Mouse (Mus musculus) stomach, postnatal 0 days (tissue): ENCODE measurements around the gene Cdh1. TPM values are rescaled to one million over a fixed set of nuclear protein-coding genes. Genes with fewer than 3 reads are reported as not detected.

Experiments used
- ATAC-seq: fragments of 200-750 bp; cut with Nextera tagmentation; 2 replicates; pipeline ENCODE4 v1.8.0; 2017; ENCODE audit not compliant: low FRiP score, low TSS enrichment
- DNase-seq: peaks from one replicate; pipeline ENCODE4 v3.0.0-alpha.2; 2016; ENCODE audit warnings: low spot score
- H3K27ac ChIP-seq: fragments of 300-500 bp; sonication (generic); replicated peaks from 2 replicates; pipeline ENCODE4 v1.5.1; 2014; ENCODE audit warnings: mild to moderate bottlenecking, control low read depth
- H3K27me3 ChIP-seq: fragments of 300-500 bp; sonication (generic); 2 replicates; pipeline ENCODE4 v1.6.1; 2014; ENCODE audit warnings: low read length; ENCODE audit not compliant: control insufficient read depth, insufficient read depth
- H3K36me3 ChIP-seq: fragments of 300-500 bp; sonication (generic); 2 replicates; pipeline ENCODE4 v1.6.1; 2014; ENCODE audit warnings: low read length, mixed read lengths; ENCODE audit not compliant: control insufficient read depth, insufficient read depth
- H3K4me1 ChIP-seq: fragments of 300-500 bp; sonication (generic); replicated peaks from 2 replicates; pipeline ENCODE4 v1.6.1; 2014; ENCODE audit warnings: antibody characterized with exemption; ENCODE audit not compliant: control insufficient read depth, insufficient read depth
- H3K4me2 ChIP-seq: fragments of 300-500 bp; sonication (generic); replicated peaks from 2 replicates; pipeline ENCODE4 v1.6.1; 2014; ENCODE audit warnings: low read depth, mild to moderate bottlenecking, control low read depth, moderate library complexity
- H3K4me3 ChIP-seq: fragments of 300-500 bp; sonication (generic); 2 replicates; pipeline ENCODE4 v1.5.1; 2014; ENCODE audit warnings: low read depth, low read length, control low read depth
- H3K9ac ChIP-seq: fragments of 300-500 bp; sonication (generic); 2 replicates; pipeline ENCODE4 v1.6.1; 2014; ENCODE audit warnings: mild to moderate bottlenecking, low read length, control low read depth, mixed read lengths
- H3K9me3 ChIP-seq: fragments of 300-500 bp; sonication (generic); 2 replicates; pipeline ENCODE4 v1.6.1; 2016; ENCODE audit warnings: low read length; ENCODE audit not compliant: control insufficient read depth
- CTCF ChIP-seq: IDR thresholded peaks from 2 replicates; pipeline ENCODE4 v1.5.1; 2016; ENCODE audit warnings: antibody characterized with exemption, low read depth, mild to moderate bottlenecking, moderate library complexity
- EP300 ChIP-seq: optimal IDR thresholded peaks from 2 replicates; pipeline ENCODE3; 2016; ENCODE audit warnings: antibody characterized with exemption
- WGBS: fragments of 180-500 bp; shearing (Covaris S2); extraction: QIAGEN DNeasy Blood & Tissue Kit; methylation state at CpG from one replicate; pipeline ENCODE4 v1.1.7; 2014; 5-methylcytosine and 5-hydroxymethylcytosine counted together
- polyA plus RNA-seq: library from polyadenylated mRNA; unstranded; fragments of >200 nt; fragmentation: Nextera tagmentation; extraction: Ambion mirVana; gene quantifications from 2 replicates; pipeline ENCODE4 v1.2.1, GENCODE M21; 2015

Cdh1 gene
- polyA plus RNA-seq, 1 experiment from 2014 or later, result 118 TPM

DNA sequence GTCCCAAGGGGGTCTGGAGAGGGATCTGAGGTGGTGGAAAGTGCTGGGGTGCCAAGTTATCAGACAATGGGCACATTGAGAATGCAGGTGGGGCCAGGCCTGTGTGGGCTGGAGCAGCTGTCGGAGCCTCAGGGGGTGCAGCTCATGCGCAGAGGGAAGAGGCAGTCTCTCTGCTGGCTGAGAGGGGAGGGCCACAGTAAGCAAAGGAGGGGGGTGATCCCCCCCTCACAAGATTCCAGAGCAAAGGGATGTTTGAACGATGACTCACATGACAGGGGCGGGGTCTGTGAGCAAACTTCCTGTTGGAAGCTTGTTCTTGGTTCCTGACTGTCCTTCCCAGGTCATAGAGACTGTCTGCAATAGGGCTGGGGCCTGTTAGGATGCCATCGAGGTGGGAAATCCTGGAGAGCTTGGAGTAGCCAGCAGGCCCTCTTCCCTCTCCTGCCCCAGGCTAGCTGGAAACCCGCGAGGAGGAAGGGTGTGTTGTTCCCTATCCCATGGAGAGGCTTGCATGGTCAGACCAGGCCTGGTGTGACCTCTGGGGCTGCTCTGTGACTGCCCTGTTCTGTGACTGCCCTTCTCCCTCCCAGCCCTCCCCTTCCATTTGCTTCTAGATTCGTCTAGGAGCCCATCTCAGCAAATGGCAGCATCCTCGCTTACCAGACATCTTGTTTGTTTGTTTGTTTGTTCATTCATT is 16.5 kb downstream of the Cdh1 start:
- Histone ChIP-seq H3K9me3 (no peaks in the 10 kb centered on the region), H3K4me1 (no peaks in the 10 kb centered on the region; the same call in 1 of the 2 replicates), H3K4me3 (no peak overlapping the region), H3K9ac (peak overlapping the region; percentile 13; the same call in 1 of the 2 replicates), H3K4me2 (peak overlapping the region; percentile 25; the same call in 1 of the 2 replicates), H3K27me3 (no peaks in the 10 kb centered on the region), H3K36me3 (no peaks in the 10 kb centered on the region), H3K27ac (peak overlapping the region; percentile 86)
- TF ChIP-seq EP300 (no peak), CTCF (no peak)
- WGBS, result 31% methylated on average over 9 of the region's 9 CpGs
- DNase-seq, result peak; percentile 90
- peak; percentile 72 for ATAC-seq

GRCm38 (mm10) chr8:106620488-106620887 is 17.3 kb downstream of the Cdh1 start:
- DNase-seq (no peak), ATAC-seq (no peak)
- no peak for TF ChIP-seq EP300
- no peak for TF ChIP-seq CTCF

DNA sequence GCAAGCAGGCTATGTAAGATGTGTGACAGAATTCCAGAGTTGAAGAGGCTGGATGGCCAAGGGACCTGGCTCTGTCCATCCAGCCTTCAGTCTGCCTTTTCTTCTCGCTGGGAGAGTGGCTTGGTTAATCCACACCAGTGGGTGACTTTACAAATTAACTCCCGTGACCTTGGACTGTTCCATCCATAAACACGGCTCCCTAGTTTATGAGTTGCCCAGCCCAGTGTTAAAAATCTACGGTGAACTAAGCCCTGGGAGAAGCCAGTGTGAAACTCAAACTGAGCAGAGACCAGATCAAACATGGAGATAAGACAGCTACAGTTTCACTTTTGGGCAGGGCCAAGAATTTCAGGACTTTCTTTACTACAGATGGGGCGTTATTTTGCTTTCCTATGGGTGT is 19.9 kb downstream of the Cdh1 start:
- H3K4me2 ChIP-seq, result no peak overlapping the region
- peak overlapping the region; percentile 82 for H3K27ac ChIP-seq
- H3K4me1 ChIP-seq, result no peaks in the 10 kb centered on the region; the same call in 1 of the 2 replicates
- ATAC-seq (no peak), DNase-seq (no peak)
- no peak for TF ChIP-seq EP300
- H3K36me3 ChIP-seq, result no peaks in the 10 kb centered on the region
- H3K27me3 ChIP-seq, result no peaks in the 10 kb centered on the region
- H3K4me3 ChIP-seq, result no peak overlapping the region
- H3K9ac ChIP-seq, result no peak overlapping the region
- 26% methylated on average over 5 of the region's 5 CpGs for WGBS
- no peaks in the 10 kb centered on the region for H3K9me3 ChIP-seq

More at GRCm38 (mm10) chr8:106620488-106620887, 17.3 kb downstream of the Cdh1 start:
- Histone ChIP-seq H3K27ac (peak overlapping the region; percentile 86), H3K27me3 (no peaks in the 10 kb centered on the region), H3K4me1 (no peaks in the 10 kb centered on the region; the same call in 1 of the 2 replicates), H3K9ac (no peak overlapping the region), H3K9me3 (no peaks in the 10 kb centered on the region), H3K4me3 (no peak overlapping the region), H3K36me3 (no peaks in the 10 kb centered on the region), H3K4me2 (no peak overlapping the region)
- 69% methylated on average over 2 of the region's 2 CpGs for WGBS

DNA sequence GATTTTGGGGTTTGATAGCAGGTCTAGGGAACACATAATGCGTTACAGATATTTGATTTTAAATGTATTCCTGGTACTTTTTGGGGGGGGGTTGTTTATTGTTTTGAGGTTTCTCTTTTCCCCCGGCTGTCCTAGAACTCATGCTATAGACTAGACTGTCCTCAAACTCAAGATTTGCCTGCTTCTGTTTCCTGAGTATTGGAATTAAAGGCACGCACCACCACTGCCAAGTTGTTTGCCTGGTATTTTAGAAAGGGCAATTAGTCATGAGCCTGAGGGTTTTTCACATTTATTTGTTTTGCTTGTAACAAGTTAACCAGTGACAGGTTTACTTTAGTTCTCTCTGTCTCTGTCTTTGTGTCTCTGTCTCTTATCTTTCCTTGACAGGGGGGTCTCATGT is 20.3 kb downstream of the Cdh1 start:
- Histone ChIP-seq H3K27ac (peak overlapping the region; percentile 82), H3K9ac (no peak overlapping the region), H3K4me1 (no peaks in the 10 kb centered on the region; the same call in 1 of the 2 replicates), H3K27me3 (no peaks in the 10 kb centered on the region), H3K4me3 (no peak overlapping the region), H3K4me2 (no peak overlapping the region), H3K9me3 (no peaks in the 10 kb centered on the region), H3K36me3 (no peaks in the 10 kb centered on the region)
- DNase-seq (no peak), ATAC-seq (no peak)
- WGBS, result 58% methylated on average over 3 of the region's 3 CpGs
- TF ChIP-seq EP300 (no peak), CTCF (no peak)

- peak overlapping the region; percentile 82 for H3K27ac ChIP-seq
- ATAC-seq, result no peak
- TF ChIP-seq EP300, result no peak
- no peak for TF ChIP-seq CTCF
Observed at GRCm38 (mm10) chr8:106623954-106624353, 20.8 kb downstream of the Cdh1 start.

GRCm38 (mm10) chr8:106624743-106625142 is 21.6 kb downstream of the Cdh1 start:
- no peak overlapping the region for H3K4me2 ChIP-seq
- no peaks in the 10 kb centered on the region for H3K27me3 ChIP-seq
- no peak overlapping the region for H3K9ac ChIP-seq
- no peaks in the 10 kb centered on the region for H3K9me3 ChIP-seq
- H3K4me3 ChIP-seq, result no peak overlapping the region
- H3K36me3 ChIP-seq, result no peaks in the 10 kb centered on the region
- no peaks in the 10 kb centered on the region; the same call in none of the 2 replicates for H3K4me1 ChIP-seq
- 0 out of 2 replicates have a peak overlapping the region, but pooled peaks have one; percentile 30 for H3K27ac ChIP-seq
- ATAC-seq, result no peak
- TF ChIP-seq CTCF, result no peak
- no peak for TF ChIP-seq EP300
- 73% methylated on average over 3 of the region's 3 CpGs for WGBS
- no peak for DNase-seq

More at GRCm38 (mm10) chr8:106623954-106624353, 20.8 kb downstream of the Cdh1 start:
- Histone ChIP-seq H3K4me3 (no peak overlapping the region), H3K4me1 (no peaks in the 10 kb centered on the region; the same call in 1 of the 2 replicates), H3K9me3 (no peaks in the 10 kb centered on the region), H3K27me3 (no peaks in the 10 kb centered on the region), H3K36me3 (no peaks in the 10 kb centered on the region), H3K9ac (no peak overlapping the region), H3K4me2 (no peak overlapping the region)
- DNase-seq, result no peak
